Mouse (Mus musculus): ENCODE data around the gene Dock3.
A peak's percentile ranks its signal among the peaks of the same experiment; 100 is the strongest.

The Dock3 gene

DNA sequence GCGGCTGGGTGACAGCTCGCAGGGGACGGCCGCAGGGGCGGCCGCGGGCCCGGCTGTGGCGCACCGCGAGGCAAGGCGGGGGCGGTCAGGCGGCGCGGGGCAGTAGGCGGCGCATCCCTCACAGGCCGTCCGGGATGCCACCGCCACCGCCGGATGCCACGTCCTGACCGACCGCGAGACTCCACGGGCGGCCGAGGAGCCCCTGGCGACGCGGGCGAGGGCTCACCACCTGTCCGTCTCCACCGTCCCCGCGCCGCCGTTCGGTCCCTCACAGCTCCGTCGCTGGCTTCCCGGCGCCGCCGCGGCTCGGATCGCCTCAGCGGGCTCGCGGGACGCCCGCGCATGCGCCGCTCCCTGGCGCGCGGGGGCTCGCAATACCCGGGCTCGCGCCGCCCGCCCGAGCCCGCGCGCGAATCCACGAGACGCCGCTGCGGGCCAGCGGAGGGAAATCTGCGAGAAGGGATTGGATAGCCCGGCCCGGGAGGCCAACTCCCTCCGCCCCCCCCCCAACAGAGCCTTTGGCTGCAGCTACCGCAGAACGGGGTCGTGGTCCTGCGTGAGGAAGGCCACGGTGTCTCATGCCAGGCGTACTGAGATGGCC, at the start of gene Dock3:
Dock3 (minus strand) TSS at position 371 of the 601 bp plus-strand sequence.
- DNase-seq (ENCODE audit: low spot score in 2 of 2), result peak; percentile 46 to 62

DNA sequence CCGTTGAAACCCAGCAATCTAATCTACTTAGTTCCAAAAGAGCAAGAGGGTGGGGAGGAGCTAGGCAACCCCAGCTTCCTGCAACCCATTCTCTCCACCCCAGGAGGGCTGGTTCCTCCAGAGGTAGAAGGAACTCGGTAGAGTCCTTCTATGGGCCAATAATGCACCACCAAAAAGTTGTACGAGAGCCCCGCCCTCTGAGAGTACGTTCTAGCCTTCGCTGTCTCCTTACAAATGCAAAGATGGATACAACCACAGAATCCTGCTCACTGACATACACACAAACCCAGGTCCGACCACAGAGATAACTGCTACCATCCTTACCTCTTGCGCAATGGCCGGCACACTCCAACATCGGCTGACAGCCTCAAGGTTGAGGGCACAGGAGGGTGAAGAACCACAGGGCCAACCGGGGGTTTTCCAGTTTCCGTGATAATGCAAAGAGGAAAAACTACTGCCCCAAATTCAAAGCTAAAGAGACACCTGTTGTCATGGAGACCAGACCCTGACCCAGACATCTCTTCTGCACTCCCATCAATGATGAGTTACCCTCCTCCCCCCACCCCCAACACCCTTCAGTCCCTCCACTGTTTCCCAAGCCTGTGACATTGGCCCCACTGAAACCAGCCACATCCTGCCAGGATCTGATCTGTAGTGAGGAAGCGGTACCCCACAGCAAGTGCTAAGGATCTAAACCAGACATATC, 48.8 kb upstream of the Dock3 start:
- DNase-seq (ENCODE audit: low spot score in 2 of 2), result no peak

DNA sequence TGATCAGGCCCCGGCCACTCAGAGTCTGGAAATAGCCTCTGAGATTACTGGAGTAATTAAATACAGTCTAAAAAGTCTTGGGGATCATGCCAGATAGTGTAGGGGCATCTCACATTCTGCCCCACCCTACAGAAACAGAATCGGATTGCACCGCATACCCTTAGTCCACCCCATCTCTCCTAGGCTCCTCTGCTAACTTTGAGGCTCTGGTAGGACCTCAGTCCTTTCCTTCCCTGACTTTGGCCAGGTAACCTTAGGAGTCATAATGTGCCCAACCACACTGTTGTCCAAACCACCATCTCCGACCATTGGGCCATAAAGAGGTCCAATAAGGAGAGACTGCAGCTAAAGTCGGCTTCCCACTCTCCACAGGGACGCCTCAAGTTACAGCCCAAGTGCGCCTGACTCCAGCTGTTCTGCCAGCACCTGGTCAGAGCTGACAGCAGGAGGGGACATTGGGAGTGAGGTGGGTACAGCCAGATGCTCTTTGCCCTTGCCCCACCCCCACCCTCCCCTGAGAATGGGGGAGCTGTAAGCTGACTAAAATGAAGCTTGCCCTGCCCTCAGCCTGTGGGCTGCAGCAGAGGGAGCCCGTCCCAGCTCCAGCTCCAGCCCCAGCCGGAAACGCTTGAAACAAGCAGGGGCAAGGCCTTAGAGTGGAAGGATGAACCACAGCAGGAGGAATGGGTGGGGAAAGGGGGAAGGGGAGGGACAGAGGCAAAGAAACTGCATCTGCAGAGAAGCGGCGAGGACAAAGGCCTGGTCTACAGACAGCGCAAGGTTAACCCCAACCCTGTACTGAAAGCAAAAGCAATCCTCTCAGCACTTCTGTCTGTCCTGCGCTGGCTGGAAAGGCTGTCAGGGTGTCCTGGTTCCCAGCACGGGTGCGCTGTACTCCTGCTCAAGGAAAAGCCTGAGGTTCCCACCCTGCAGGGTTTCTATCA, 47.9 kb upstream of the Dock3 start:
- no peak for DNase-seq (ENCODE audit: low spot score in 2 of 2)

DNA sequence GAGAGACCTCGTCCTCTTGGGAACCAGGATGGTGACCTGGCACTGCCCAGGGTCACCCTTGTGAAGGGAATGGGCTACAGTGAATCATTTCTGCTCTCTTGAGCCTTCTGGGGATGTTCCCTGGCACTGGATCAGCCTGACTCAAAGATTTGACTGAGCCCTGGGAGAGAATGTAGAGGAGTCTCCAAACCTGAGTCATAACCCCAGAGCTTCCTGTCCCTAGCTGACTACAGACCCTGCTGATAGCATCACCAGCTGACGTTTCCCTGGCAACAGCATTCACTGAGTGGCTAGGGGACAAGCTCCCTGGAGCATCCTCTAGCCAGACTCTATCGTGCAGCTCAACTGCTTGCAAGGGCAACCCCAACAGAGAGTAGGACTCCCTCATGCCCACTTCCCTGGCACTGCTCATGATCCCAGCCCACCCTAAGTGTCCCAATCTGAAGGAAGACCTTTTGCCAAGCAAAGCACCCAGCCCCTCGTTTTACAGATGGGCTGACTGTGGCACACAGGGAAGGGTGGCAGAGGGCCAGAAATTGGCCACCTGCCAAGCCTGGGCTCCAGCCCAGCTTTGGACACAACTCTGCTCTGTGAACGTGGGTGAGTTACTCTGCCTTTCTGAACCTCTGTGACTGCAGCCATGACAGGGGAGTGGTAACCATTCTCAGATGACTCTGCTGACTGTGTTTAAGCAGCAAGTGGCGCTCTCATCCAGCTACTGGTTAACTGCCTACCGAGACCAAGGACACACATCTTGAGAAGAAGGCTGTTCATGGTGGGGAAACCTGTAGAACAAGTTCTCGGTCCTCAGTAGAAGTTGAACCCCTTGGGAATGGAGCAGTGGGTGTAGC, 47.0 kb upstream of the Dock3 start:
- no peak for DNase-seq (ENCODE audit: low spot score in 2 of 2)

DNA sequence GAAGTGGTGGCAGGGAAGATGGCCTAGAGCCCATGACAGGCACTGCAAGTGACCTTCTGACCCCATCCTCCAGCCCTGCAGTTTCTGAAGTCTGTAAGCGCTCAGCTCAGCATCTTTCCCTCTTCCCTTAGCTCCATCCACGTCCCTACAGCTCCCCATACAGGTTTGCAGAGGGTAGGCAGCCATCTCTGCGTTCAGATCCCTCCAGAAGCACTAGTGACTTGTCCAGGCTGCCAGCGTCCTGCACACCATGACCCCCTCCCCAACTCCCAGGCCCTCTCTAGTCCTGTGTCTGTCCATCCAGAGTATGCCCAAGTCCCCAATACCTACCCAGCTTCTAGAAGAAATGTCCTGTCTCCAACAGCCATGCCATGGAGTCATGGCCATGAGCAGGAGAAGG, 46.4 kb upstream of the Dock3 start:
- no peak for DNase-seq (ENCODE audit: low spot score in 2 of 2)

DNA sequence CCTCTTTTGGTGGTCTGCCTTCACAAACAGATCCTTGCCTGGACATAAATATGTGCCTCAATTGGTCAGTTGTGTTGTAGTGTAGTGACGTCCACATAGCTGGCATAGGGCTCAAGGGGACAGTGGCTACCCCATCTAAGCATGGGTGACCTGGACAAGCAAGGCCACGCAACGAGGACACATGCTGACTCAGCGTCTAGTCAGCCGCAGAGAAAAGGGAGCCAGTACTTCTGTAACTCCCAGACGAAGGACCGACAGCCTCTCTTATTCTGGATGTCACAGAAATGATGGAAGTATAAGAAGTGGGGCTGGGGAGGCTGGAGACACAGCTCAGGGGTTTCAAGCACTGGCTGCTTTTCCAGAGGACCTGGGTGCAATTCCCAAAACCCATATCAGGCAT, 45.9 kb upstream of the Dock3 start:
- DNase-seq (ENCODE audit: low spot score in 2 of 2), result no peak

DNA sequence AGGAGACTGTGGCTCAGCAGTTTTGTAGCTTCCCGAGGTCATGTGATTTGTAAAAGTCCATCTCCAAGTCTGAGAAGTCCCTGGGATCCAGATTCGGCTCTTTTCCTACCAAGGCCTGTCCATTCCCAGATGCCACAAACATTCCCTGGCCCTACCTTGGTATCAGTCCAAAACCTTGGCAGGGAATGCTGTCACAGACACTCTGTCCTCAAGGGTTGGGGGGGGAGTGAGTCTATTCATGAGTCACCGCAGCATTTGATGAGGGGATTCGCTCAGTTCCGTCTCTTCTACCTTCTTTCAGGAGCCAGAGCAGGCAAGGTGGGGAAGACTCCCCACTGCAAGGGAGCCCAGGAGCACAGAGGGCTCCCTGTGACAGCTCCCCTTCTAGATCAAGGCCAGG, 44.0 kb upstream of the Dock3 start:
- DNase-seq (ENCODE audit: low spot score in 2 of 2), result no peak

DNA sequence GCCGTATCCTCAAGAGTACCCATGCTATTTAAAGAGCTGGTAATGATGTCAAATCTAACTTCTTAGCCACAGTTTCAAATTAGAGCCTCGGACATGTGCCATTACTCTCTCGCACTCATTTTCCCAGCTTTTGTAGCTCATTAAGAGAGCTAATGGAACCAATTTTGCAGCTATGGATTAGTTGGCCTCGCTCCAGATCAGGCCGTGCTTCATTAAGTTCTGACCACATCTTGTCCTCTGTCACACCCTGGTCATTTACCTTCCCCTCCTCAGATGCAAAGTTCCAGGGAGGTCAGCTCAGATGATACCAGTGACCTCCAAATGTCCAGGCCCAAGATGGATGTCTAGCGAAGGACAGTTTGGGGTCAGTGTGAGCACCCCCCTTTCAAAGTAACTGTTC, 43.0 kb upstream of the Dock3 start:
- no peak for DNase-seq (ENCODE audit: low spot score in 2 of 2)

DNA sequence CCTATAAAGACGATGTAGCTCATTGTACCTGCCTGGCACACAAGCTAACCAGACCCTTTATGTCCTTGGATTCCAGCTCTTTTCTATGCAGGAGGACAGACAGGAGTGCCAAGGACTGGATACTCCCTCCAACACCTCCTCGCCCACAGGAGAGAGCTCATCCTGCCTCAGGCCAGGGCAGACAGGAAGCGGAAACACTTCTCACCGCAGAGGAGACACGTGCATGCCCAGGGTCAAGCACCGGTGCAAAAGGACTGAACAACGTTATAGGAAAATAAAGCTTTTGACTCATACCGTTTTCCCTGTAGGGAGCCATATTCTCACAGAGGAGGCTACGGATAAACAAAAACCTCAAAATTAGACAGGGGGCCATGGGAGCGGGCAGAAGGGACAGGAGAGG, 41.5 kb upstream of the Dock3 start:
- DNase-seq (ENCODE audit: low spot score in 2 of 2), result no peak

DNA sequence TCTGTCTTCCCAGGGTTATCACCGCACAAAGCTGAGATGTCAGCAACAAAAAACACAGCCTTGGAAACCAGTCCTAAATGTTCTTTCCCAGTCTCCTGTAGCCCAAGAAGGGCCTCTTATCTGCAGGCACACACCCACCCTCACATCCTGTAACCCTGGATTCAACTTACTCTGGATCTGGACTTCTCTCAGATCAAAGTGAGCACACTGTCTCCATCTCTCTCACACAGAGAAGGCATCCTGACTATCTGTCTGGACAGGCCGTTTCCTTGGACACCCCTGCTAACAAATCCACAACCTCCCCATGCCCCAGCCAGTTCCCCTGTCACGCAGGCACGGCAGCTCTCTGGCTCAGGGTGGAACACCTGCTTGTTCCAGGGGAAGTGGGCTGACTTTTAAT, 40.6 kb upstream of the Dock3 start:
- no peak for DNase-seq (ENCODE audit: low spot score in 2 of 2)

DNA sequence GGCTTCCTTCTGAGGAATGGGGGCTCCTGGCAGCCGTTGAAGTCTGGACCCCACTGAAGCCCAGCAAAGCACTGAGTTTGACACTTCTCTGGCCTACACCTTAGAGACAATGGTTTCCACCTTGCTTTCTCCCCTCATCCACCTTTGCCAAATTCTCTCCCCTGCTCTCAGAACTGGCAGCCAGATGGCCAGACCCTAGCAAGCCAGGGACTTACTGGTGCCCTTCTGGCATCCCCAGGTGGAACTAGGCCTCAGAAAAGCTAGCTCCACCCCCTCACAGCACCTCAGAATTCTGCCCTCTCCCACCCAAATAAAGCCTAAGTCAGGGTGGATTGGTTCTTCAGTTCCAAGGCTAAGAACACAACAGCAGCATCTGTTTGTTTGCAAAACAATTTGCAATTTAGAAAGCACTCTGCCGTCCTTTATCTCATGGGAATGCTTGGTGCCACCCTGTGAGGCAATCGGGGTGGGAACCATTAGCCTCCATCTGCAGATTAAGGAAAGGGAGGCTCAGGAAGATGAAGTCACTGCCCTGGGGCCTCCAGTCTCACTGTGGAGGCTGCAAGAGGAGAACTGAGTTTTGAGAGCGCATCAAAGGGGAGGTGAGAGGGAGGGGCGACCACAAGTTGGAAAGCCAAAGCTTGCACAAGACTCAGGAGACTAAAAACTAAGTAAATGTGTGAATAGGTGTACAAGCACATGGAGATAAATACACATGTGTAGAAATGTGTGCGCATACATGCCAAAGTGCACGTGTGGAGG, 39.6 kb upstream of the Dock3 start:
- no peak for DNase-seq (ENCODE audit: low spot score in 2 of 2)

DNA sequence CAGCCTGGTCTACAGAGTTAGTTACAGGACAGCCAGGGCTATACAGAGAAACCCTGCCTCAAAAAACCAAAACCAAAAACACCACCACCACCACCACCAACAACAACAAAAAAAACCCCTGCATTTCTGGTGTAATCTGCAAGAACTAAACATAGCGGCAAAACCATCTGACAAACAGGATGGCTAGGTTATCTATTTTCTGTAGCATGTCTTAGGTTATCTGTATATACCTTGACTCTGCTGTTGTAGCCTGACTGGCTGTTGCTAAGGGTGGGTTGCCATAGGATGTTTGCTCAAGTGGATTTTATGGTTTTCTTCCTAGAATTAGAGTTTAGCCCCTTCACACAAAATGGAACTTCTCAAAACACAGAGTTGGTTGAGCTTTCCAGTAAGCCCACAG, 38.1 kb upstream of the Dock3 start:
- no peak for DNase-seq (ENCODE audit: low spot score in 2 of 2)

DNA sequence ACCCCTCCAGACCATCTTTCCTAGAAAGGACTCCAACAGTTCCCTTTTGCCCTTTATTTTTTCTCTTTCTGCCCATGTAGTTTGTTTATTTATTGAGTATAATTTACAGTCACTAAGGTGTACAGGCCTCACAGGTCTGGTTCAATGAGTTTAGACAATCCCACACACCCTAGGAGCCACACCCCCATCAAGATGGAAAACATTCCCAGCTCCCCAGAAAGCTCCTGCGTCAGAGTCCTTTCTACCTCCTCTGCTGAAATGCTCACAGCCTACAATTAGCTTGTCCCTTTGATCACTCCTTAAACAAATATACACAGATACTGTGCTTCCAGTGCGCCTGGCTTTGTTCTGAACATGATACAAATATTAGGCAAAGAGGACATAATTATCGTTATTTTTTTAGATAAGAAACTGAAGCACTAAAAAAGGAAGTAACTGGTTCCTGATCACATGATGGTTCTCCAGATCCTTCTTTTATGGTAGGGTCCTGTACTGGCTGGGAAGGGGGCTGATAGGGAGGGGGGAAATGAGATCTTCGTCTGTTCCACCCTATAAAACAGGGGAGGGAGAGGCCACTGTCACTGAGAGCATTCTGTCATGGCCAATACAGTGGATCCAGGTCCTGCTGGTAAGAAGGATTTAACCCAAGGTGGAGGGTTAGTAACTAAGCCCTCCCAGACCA, 36.2 kb upstream of the Dock3 start:
- DNase-seq (ENCODE audit: low spot score in 2 of 2), result no peak

DNA sequence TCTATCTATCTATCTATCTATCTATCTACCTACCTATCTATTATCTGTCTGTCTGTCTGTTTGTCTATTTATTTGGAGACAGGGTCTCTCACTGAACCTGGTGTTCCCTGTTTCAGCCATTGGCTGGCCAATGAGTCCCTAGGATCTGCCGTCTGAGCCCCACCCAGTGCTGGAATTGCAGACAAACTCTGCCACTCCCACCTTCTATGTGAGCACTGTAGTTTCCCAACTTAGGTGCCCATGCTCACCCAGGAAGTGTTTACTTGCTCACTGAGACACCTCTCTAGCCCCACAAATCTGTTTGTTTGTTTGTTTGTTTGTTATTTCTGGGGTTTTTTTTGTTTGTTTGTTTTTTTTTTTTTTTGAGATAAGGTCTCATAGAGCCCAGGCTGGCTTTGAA, 35.3 kb upstream of the Dock3 start:
- no peak for DNase-seq (ENCODE audit: low spot score in 2 of 2)

DNA sequence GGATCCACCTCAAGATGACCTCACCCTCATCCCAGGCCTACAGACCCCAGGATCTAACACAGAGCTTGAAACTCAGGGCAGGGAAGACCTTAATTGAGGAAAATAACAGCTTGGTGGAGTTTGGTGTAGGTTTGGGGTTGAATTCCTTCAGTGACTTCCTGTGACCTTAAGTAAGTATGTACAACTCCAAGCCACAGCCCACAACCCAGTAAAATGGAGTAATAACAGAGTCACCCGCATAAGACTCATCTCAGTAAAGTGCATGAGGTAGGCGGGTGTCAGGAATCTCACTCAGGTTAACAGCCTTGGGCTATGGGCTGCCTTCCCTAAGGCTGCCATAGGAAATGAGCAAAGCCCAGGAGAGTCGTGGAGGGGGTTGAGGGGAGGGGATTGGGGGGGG, 33.0 kb upstream of the Dock3 start:
- no peak for DNase-seq (ENCODE audit: low spot score in 2 of 2)

DNA sequence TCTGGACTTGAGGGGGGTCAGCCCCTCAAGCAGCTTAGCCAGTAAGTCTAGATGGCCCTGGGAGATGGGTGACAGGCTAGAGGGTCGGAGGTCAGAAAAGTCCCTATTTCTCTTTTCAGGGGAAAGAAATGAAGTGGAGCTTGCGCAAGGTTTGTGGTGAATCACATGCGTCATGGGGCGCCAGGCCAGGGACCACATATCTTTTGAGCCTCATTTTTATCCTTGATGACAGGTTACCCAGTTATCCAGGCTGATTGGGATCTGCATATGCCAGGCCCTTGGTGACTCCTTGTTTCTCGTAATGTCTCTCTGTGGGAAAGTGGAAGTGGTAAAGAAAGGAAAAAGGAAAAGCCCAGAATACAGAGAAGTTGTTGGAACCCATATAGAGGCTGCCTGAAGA, 32.2 kb upstream of the Dock3 start:
- DNase-seq (ENCODE audit: low spot score in 2 of 2), result no peak

DNA sequence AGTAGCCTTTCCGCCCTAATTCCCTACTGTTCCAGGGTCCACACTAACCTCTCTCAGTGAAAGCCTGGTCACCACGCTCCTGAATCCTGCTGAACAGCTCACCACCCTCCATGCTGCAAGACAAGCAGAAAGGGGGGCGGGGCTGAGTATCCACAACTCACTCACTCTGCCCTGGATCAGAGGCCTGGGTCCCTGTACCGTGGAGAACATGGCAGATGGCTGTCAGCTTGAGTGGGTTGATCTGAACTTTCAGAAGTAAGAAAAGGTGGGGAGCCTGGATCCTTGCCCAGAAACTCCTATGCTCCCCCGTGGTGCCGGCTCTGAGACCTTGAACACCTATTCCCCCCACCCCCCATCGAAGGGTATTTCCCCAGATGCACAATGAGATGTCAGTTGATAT, 30.7 kb upstream of the Dock3 start:
- DNase-seq (ENCODE audit: low spot score in 2 of 2), result no peak

DNA sequence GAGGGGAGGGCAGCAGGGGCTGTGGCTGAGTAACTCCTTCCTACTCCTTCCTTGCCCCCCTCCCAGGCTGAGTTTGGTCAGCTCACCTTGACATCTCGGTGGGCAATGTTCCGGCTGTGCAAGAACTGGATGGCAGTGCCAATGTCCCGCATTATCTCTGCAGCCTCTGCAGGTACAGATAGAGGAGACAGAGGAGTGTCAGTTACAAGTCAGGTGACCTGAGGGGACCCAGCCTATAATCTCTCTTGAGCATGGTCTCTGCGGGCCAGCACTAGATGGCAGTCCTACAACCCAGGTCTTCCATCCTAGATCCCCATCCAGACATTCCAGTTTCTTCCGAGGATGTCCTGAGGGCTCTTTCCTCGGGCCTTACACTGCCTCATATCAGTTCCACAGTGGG, 30.1 kb upstream of the Dock3 start:
- no peak for DNase-seq (ENCODE audit: low spot score in 2 of 2)

DNA sequence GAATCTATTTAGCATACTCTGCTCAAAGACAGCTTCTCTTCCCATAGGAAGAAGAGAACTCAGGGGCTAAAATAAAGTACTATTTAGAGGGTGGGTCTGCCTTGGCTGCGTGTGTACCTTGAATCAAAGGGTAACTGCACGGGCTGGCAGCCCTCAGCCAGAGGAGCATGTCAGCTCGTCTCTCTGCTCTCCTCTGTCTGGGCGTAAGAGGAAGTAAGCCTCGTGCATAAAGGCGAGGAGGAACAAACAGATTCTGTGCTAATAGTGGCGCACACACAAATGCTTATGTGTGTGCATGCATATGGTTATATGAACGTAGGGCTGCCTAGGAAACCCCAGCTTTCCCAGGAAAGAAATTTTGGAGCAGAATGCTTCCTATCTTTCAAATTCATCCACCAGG, 29.1 kb upstream of the Dock3 start:
- DNase-seq (ENCODE audit: low spot score in 2 of 2), result no peak

DNA sequence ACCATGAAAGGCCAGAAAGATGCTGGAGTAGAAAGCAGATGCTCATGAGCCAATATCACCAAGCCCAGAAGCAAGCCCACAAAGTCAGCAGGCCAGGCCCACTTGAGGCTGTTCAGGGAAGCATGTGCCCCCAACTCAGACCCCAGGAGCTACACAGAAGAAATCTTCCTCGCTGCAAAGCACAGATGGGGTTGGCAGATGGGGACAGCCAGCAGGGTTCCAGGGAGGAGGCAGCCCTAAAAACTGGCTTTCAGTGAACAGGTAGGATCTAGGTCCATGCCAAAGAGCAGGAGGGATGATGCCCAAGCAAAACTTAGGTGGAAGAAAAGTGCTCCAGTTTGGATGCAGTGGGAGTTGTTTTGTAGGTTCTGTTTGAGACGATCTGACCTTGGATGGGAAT, 28.7 kb upstream of the Dock3 start:
- DNase-seq (ENCODE audit: low spot score in 2 of 2), result no peak

DNA sequence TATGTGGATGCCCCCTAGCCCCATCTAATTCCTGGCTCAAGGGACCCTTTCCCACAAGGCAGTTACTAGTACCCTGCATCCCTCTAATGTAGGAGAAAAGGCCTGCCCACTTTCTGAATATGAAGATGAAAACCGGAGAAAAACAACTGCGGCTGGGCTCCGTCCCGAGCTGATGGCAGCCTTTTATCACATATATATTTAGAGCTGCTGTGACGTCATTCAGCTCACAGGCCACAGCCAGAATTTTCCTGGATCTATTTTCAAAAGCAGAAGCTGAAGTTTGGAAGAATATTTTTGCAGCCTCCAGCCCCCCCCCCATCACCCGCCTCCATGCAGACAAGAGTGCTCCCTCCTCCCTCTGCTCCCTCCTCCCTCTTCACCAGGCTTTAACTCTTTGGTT, 27.9 kb upstream of the Dock3 start:
- DNase-seq (ENCODE audit: low spot score in 2 of 2), result no peak
